Mouse (Mus musculus): ENCODE measurements around the gene Adam1b.

DNA sequence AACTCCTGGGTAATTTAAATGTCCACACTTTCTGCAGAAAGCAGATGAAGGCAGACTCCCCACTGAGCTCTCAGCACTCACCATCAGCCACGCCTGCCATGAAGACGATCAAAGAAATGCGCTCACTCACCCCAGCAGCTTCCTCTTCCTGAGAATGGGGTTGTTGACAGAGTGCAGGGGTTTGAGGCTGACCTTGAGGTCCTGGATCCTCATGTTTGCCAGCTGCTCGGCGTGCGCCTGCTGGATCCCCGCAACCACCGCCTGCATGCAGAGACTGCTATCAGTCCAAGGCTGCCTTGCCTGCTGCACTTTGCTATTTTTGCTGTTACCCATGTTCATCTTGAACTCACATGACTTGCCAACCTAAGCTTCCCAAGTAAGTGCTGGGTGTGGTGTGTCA, 23.7 kb upstream of the Adam1b start:
- no peak for TF ChIP-seq POLR2A (IDR thresholded peaks at IDR 0.05; ENCODE audit: insufficient read depth, low read depth, low read length)
- TF ChIP-seq CTCF (IDR thresholded peaks at IDR 0.05; ENCODE audit: insufficient read depth, low read depth, low read length): no peak
